Mouse (Mus musculus): ENCODE measurements around the gene 1700012A03Rik.

Gene 1700012A03Rik

DNA sequence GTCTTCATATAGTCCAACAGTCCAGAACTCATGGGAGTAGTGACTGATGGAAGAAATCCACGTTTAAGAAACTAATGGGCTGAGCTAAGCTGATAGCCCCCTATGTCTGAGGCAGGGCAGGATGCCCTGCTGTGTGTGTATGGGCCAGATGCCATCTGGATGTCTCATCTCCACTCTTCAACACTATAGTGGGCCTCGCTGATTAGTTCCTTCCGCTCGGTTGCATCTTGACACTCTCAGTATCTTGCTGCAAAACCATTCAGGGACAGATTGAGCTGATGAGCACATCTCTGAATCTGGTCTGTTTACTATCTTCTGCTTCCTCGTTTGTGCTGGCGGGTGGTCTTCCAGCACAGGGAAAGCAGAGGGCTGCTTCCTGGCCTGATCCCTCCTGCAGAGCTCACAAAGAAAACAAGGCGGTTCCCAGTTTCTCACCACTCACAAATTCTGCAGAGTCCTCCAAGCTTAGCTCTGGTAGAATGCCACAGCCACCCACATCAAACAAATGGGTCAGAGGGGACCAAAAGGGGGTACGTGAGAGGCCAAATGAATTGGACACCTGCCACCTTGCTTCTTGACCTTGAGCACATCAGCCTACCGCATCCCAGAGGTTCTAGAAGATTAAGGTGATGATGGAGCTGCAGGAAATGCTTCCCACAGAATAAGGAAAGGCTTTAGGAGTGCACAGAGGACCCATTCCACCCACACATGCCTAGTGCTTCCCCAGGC is 55.7 kb downstream of the 1700012A03Rik start:
- DNase-seq: no peak
